Mouse (Mus musculus) bone marrow macrophage, adult 2 months (primary cell): Measurements from ENCODE around the gene Inha. TPM values are rescaled to one million over a fixed set of nuclear protein-coding genes. Genes with fewer than 3 reads are reported as not detected.

Source experiments
- H3K27ac ChIP-seq: 2 replicates; pipeline ENCODE4 v1.5.1; 2012; ENCODE audit warnings: low read depth, low read length; ENCODE audit not compliant: insufficient read depth
- H3K4me1 ChIP-seq: 2 replicates; pipeline ENCODE4 v1.6.1; 2012; ENCODE audit warnings: low read length; ENCODE audit not compliant: control insufficient read depth, insufficient read depth
- H3K4me3 ChIP-seq: 2 replicates; pipeline ENCODE4 v1.5.1; 2012; ENCODE audit warnings: mild to moderate bottlenecking, low read length, moderate library complexity; ENCODE audit not compliant: insufficient read depth
- CTCF ChIP-seq: IDR thresholded peaks from 2 replicates; pipeline ENCODE4 v1.5.1; 2012; ENCODE audit warnings: low read depth, mild to moderate bottlenecking, low read length, moderate library complexity
- POLR2A ChIP-seq: IDR thresholded peaks from 2 replicates; pipeline ENCODE4 v1.6.1; 2012; ENCODE audit warnings: mild to moderate bottlenecking, low read depth, low read length, borderline replicate concordance
- polyA plus RNA-seq: library from polyadenylated mRNA; stranded (reverse); fragments of >200 nt; gene quantifications from 2 replicates; pipeline ENCODE4 v1.2.4, GENCODE M21; 2012; ENCODE audit not compliant: missing spikeins, insufficient read depth, insufficient read length

The Inha gene
- polyA plus RNA-seq, 1 experiment = not detected

DNA sequence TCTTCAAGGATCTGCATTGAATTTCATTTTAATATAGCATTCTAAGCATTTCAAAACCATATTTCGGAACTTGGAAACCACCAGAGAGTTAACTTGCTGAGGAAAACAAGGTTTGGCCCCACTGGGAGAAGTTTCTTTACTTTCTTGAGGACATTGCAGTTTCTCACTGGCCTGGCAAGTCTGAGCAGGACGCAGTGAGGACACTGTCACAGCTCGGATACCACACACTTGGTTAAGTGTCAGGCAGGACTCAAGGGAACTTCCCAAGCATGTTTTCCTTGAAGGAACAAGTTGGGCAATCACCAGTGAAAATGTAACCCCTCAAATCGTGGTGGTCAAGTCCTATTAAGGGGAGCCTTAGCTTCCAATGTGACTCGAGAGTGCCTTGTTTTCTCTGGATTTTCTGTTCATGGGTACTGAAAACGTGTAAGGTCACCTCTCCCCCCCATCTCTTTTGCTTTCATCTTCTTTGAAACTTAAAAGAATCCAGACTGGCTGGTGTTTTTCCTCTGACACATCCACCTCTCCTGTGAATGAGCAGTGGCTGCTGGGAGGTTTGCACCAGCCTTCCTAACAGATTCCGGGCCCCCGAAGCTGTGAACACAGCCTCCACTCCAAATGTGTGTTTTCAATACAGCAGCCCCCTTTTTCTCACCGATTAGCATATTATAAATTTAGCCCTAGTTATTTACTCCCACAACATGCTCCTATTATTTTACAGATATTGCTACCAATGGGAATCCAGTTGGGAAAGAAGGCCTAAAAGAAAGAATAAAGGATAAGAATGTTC lies 2.4 kb upstream of the Inha start:
- Histone ChIP-seq H3K4me1 (no peaks in the 10 kb centered on the region), H3K4me3 (no peak overlapping the region), H3K27ac (no peak overlapping the region)
- TF ChIP-seq CTCF (no peak), POLR2A (no peak)

GRCm38 (mm10) chr1:75505159-75505955 lies 1.5 kb upstream of the Inha start:
- TF ChIP-seq CTCF = no peak
- no peak for TF ChIP-seq POLR2A
- Histone ChIP-seq H3K4me3 (no peak overlapping the region), H3K27ac (no peak overlapping the region), H3K4me1 (no peaks in the 10 kb centered on the region)

- Histone ChIP-seq H3K4me3 (no peak within 1 kb of the TSS), H3K27ac (no peak within 1 kb of the TSS), H3K4me1 (no peaks in the 10 kb centered on the region)
- TF ChIP-seq CTCF (no peak), POLR2A (no peak)
Observed at GRCm38 (mm10) chr1:75505956-75506831, 683 bp upstream of the Inha start, which contains the start of gene Obsl1. TSS of gene Obsl1 (minus strand) at chr1:75506452.

DNA sequence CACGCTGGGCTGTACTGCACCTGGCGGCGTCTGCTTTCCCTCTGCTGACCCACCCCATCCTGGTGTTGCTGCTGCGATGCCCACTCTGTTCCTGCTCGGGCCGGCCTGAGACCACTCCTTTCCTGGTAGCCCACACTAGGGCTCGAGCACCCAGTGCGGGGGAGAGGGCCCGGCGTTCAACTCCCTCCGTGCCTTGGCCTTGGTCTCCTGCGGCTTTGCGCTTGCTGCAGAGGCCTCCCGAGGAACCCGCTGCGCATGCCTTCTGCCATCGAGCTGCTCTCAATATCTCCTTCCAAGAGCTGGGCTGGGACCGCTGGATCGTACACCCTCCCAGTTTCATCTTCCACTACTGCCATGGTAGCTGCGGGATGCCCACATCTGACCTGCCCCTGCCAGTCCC lies 2.7 kb downstream of the Inha start:
- Histone ChIP-seq H3K4me3 (no peak overlapping the region), H3K4me1 (no peaks in the 10 kb centered on the region), H3K27ac (no peak overlapping the region)
- no peak for TF ChIP-seq POLR2A
- TF ChIP-seq CTCF = no peak

- Histone ChIP-seq H3K4me3 (no peak overlapping the region), H3K27ac (no peak overlapping the region), H3K4me1 (no peaks in the 10 kb centered on the region)
- TF ChIP-seq POLR2A = no peak
- TF ChIP-seq CTCF = no peak
Observed at GRCm38 (mm10) chr1:75510154-75510553, 3.3 kb downstream of the Inha start.

DNA sequence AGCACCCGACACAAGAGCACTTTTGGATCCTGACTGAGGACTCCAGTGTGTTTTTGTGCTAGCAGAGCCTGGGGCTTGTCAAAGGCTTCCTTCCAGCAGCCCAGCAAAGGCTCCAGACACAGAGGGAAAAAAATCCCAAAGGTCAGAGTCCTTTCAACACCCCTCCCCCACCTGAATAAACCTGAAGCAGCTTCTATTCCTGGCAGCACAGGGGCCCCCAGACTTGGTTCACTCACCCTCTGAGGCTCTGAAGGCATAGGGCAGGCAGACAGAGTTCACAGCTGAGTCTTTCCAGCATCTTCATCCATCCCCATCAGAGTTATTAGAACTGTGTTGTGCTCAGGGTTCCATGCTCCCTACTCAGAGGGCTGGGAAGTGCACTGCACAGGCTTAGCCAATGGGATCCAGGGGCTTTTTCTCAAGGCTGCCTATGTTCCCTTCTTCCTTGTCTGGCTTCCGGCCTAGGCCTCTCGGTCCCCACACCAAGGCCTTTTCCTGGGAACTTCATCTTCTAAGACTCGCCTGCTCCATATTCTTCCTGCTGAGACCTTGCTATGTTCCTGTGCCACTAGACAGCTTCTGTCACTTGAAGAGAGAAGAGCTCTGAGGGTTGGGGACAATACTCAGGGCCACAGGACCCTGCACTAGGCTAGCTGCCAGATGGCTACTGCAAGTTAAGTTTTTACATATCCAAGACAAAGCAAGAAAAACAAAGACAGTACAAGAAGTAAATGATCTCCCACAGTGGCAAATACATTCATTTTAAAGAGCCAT lies 4.7 kb downstream of the Inha start:
- TF ChIP-seq CTCF (no peak), POLR2A (no peak)
- Histone ChIP-seq H3K4me1 (no peaks in the 10 kb centered on the region), H3K27ac (no peak overlapping the region), H3K4me3 (no peak overlapping the region)

- Histone ChIP-seq H3K4me3 (no peak overlapping the region), H3K4me1 (no peaks in the 10 kb centered on the region), H3K27ac (no peak overlapping the region)
- TF ChIP-seq POLR2A = no peak
- TF ChIP-seq CTCF = no peak
Observed at GRCm38 (mm10) chr1:75512550-75512949, 5.7 kb downstream of the Inha start.

DNA sequence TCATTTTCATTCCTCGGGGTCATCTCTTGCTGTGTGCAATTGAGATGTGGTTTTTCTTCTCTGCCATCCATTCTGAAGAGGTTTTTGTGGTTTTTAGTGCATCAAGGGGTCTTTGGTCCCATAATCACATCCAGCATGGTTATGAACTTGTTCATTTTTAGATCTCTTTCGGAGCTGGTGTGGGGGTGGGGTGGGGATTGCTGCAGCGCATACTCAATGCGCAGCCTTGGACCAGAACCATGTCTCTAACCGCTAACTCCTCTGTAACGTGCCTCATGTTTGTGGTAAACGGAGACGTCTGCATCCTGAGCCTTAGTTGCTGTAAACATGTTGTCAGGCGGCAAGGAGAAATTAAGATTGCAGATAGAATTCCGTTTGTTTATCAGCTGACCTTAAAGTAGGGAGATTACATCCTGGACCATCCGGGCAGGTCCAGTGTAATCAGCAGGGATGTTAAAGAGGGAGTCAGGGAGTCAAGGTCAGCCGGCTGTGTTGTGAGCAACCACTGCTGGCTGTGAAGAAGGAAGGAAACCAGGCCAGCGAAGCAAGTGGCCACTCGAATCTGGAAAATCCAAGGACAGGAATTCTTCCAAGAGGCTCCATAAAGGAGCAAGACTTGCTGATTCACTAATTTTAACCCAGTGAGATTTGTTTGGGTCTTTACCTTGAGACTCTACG lies 10.0 kb downstream of the Inha start:
- TF ChIP-seq CTCF = no peak
- no peak for TF ChIP-seq POLR2A
- Histone ChIP-seq H3K27ac (no peak overlapping the region), H3K4me1 (peaks cover 3% of the 10 kb centered on the region), H3K4me3 (no peak overlapping the region)

DNA sequence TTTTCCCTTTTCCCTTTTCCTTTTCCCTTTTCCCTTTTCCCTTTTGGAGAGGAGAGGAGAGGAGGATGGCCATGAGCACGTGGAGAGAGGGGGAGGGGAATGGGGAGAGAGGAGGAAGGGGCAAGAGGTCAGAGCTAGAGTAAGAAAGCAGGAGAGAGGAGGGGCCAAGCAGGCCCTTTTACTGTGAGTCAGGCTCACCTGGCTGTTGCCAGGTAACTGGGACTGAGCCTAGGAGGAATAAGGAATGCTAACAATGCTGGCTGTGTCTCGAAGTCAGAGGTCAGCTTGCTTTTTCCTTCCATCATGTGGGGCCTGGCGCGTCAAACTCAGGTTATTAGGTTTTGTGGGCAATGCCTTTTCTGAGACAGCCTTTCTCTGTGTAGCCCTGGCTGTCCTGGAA lies 11.1 kb downstream of the Inha start:
- no peak overlapping the region for H3K27ac ChIP-seq
- H3K4me3 ChIP-seq = no peak overlapping the region
- peaks cover 8% of the 10 kb centered on the region for H3K4me1 ChIP-seq
- TF ChIP-seq POLR2A (no peak), CTCF (no peak)

DNA sequence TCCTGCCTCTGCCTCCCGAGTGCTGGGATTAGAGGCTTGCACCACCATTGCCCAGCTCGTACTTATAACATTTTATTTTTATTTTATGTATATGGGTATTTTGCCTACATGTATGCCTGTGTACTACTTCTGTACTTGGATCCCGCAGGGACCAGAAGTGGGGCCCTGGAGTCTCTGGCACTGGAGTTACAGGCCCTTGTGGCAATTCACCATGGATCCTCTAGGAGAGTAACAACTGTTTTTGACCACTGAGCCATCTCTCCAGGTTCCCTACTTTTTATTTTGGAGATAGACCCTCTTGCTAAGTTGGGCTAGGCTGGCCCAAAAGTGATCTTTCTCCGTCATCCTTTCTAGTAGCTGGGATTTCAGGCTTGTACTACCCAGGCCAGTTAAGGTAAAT lies 11.6 kb downstream of the Inha start:
- H3K4me1 ChIP-seq = peaks cover 11% of the 10 kb centered on the region
- TF ChIP-seq CTCF = no peak
- TF ChIP-seq POLR2A = no peak
- H3K4me3 ChIP-seq = no peak overlapping the region
- no peak overlapping the region for H3K27ac ChIP-seq
